Mouse (Mus musculus) erythroid progenitor cell, adult 5-6 weeks (primary cell): ENCODE measurements around the gene Gm6525. TPM values are rescaled to one million over a fixed set of nuclear protein-coding genes. Genes with fewer than 3 reads are reported as not detected.

Source experiments
- ATAC-seq: replicated peaks from 2 replicates; pipeline ENCODE4 v1.8.0; 2016; ENCODE audit warnings: moderate number of reproducible peaks, mild to moderate bottlenecking, moderate TSS enrichment, inconsistent platforms; ENCODE audit not compliant: poor library complexity, low FRiP score, severe bottlenecking
- total RNA-seq, 2 experiments: library from RNA; stranded (forward) in 1 of 2; stranded (reverse) in 1 of 2; fragments of 150-400 nt in 1 of 2; fragments of 186-747, 209-891 nt in 1 of 2; gene quantifications; 2 replicates each; pipeline versions ENCODE4 v1.2.3 to v1.2.4; 2015 to 2017; ENCODE audit warnings: low replicate concordance in 2 of 2

The Gm6525 gene
- total RNA-seq, 2 experiments from 2014 or later = not detected

DNA sequence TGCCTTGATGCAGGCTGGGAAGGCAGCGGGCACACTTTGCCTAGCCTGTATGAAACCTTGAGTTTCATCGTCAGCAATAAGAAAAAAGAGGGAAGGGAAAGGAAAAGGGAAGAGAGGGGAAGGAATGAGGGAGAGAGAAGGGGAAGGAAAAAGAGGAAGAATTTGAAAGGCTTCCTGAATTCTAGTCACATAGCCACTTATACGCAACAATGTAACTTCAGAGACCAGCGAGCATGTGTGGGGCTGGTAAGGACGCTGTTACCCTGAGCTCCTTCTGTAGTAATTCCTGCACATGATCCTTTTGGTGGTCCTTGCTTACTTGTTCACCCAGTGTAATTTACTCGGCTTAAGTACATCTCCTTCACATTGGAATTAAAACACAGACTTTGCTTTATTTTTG lies 5.0 kb upstream of the Gm6525 start:
- no peak for ATAC-seq

DNA sequence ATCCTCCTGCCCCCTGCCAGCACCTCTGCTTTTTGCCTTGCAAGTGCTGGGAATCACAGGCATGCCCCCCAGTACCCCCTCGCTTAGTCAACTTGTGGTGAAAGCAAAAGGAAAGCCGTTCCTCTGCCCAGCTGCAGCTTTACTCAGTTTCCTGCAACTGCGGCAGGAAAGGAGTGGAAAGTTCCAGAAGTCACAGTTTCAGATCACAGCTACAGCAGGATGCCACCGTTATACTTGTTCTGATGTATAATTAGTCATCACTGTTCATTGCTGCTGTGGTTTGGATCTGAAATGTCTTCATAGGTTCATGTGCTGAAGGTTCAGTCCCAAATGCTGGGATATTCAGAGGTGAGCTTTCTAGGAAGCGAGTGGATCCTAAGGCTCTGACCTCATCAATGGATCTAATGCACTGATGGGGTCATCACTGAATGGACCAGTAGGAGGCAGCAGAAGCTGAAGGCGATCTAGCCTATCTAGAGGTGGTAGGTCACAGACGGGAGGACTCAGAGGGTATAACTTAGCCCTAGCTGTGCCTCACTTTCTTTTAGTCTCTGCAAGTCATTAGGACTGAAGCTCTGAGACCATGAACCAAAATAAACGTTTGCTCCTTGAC lies 4.4 kb upstream of the Gm6525 start:
- no peak for ATAC-seq

DNA sequence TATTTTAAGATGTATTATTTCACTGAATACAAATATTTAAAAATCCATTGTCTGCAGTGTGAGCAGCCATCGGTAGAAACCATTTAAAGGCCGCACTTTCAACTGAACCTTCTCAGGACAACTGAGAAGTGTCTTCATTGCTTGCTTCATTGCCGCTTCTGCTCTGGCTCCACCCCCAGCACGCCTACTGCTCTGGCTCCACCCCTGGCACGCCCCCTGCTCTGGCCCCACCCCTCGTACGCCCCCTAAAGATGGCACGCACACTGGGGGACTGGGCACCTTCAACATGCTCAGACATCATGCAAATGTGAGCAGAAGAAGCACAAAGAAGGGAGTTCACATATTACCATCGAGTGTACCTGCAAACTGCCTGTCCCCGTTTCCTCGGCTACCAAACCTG lies 1.5 kb upstream of the Gm6525 start:
- no peak for ATAC-seq

DNA sequence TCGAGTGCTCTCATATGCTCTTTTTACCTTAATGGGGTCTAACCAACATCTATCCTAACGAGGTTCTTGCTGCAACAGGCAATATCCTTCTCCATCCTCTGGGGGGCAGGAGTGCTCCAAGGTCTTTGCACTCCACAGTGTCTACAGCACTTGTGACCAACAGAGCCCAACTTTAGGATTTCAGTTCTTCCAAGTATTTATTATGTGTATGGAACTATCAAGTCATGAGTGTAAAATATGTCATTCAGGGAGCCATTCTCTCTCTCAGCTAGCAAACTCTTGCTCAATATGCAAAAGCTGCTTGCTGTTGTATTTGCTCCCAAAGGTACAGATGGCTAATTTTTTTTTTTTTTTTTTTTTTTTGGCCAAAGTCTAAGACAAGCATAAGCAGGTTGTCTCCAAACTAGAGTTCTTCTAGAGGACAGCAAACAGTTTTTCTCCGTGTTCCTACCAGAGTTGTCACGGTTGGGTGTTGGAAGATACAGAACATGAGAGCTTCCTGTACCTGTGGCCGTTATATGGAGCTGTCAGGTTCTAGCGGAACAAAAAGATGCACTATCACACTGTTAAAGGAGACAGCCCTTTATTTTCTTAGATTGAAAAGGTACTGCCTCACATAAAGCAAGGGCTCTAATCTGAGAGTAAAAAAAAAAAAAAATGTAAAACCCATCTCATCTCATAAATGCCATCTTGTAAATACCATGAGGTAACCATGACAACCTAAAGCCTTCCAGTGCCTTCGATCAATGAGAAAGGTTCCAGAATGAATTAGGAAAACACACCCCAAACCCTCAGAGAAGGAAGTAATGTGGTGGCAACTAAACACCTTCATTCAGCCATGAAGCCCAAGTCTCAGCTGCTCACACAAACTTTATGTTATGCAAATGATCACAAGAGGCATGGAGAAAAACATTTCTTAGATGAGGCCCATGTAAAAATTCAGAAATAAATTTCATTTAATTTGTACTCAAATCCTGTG lies 1.7 kb downstream of the Gm6525 start:
- 0 out of 2 replicates have a peak, but pooled peaks have one; percentile 42 for ATAC-seq

DNA sequence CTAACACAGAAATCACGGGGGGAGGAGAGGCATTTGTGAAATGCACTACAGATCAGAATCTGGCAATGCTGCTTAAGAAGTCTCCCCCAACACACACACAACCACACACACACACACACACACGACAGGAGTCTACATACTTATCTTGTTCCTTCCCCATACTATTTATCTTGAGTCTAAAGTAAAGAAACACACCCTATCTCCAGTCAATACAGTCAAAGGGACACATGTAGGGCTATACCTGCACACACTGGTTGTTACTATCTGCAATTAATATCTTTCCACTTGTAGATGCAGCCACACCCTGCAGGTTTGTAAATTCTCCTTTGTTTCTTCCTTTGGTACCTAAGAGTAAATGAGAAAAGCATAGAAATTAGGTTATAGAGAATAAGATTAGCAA lies 3.9 kb downstream of the Gm6525 start:
- ATAC-seq = no peak

DNA sequence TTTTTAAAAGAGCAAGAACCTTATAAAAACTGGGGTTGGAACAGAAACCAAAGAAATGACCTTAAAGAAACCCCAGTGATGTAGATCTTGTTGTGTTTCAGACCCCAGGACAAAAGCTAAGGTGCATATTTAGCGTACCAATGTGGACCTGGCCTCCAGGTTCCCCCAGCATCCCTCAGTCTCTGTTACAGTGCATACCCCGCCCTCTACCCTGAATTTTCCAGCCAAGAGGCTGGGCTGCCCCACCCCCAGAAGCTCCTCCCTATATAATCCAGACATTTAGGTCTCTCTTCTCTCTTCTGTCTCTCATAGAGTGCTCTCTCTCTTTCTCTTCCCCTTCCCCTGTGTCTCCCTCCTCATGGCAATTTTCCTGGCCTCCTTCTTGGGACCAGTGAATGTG lies 6.4 kb downstream of the Gm6525 start:
- no peak for ATAC-seq

DNA sequence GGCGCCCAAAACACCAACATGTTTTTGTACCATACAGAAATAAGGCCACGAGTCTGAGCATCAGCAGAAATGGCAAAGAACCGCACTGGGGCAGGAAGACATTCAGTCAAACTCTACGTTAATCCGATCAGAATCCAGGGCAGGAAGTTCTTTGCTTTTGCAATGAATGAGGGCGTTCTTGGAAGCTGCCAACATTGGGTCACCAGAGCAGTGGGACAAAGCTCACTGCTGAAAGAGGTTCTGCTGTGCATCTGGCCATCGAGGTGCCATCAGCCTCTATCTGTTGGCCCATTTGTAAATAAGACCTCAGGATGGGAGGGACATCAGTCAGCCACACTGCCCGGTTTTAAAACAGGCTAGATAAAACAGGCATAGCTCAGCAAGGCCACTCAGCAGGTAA lies 7.2 kb downstream of the Gm6525 start:
- ATAC-seq = no peak

DNA sequence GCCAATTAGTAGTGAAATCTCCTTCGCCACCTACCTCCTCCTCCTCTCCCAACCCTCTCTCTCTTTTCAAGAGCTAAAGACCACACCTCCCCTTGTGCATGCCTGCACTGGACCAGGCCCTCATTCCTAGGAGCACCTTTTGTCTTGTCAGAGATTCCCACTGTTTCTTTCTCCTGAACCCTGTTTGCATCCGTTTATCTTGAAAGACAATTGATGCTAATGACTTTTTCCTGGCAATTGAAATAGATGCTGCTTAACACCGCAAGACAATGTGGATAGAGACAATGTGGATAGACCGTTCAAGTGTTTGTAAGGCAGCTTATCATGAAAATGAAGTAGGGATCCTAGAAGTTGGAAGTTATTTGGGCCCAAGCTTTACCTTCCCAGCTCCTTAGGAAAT lies 7.8 kb downstream of the Gm6525 start:
- ATAC-seq = no peak

DNA sequence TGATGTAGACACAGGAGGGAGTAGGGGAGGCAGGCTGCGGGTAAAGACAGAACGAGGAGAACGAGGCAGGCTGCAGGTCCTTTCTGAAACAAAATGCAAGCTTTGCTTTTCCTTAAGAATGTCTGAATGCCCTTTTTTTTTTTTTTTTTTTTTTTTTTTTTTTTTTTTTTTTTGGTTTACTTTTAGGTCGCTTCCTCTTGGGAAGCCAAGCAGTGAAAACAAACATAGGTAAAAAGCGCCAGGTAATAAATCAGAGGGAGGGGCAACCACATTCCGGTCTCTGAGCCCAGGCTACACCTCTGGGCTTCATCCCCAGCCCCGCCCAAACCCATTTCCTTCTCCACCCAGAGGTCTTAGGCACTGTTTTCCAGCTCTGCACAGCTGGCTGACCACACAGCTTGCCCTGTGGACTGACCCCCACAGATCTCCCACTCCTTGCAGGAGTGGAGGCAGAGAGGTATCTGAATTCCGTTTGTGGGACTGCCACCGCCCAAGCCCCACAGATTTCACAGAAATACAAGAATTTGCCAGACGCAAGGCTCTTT lies 15.8 kb downstream of the Gm6525 start:
- no peak for ATAC-seq

DNA sequence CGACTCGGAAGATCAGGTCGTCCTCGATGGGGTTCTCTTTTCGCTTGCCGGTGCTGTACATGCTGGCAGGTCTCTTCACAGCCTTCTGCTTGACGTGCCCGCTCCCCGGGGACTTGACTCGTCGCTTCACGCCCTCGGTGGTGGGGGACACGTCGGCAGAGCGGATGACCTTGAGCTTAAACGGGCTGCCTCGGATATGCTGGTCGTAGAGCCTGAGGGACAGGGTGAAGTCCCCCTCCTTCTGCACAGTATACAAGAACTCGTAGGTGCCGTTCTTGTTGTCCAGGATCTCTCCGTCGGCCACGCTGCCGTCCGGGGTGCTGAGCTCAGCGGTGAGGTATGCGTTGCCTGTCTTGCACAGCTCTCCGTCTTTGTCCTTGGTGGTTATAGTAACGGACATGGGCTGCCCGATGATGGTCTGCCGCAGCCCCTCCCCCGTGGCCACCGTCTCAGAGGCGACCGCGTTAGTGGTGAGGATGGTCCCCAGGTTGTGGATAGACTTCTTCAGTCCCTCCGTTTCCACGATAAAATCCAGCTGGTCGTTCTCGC lies 16.7 kb downstream of the Gm6525 start:
- no peak for ATAC-seq

DNA sequence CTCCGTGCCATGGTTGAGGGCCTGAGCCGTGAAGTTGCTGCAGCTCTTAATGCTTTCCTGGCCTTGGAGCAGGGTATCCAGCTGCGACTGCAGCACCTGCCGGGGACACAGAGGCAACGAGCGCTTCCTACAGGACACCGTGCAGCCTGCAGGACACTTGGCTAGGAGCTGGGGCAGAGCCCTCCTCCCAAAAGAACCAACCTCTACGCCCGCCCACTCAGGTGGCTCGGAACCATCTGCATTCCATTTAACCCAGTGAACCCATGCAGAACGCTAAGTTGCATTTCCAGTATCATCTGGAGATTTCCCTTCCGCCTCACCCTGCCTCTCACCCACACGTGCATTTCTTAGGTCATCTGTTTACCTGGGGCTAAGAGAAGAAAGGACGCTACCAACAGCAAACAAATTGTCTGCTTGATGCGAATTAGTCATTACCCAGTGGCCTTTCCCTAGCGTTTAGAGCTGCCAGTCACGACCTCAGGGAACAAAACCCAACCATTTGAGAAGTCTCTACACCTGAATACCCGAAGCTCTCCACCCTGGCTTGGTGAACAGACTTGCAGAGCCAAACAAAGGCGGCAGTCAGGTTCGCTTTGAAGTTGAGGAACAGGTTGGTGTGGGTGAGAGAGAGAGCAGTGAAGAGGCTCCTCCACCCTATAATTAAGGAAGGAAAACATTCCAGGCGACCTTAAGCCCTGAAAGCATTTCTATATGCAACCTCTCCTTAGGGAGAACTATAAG lies 17.4 kb downstream of the Gm6525 start:
- no peak for ATAC-seq

DNA sequence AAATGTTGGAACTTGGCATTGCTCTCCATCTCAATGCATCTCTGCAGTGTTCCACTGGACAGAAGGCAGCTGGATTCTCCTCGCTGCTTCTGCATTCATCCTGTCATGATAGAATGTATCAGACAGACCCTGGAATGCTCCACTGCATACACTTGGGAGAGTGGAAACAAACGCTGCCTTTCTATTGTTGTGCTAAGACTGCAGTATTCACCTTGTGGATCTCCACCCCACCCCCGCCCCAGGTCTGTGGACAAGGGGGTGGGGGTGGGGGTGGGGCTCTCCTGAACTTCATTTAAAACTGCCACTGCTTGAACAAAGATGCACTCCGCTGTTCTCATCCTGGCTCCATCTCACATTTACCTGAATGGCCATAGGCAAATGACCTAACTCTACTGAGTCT lies 20.0 kb downstream of the Gm6525 start:
- no peak for ATAC-seq

DNA sequence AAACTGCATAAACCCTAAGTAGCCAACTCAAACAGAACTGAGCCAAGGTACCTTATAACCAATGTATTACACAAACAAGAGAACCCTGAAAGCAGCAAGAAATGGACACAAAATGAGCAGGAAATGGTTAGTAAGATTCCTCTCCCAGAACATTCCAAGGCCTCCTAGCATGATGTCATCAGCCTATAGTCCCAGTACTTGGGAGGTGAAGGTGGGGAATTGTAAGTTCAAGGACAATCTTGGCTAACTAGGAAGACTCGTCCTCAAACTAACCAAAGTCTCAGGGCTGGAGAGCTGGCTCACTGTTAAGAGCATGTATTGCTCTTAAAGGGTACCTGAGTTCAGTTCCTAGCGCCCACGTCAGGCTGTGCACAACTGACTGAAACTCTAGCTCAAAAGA lies 24.3 kb downstream of the Gm6525 start:
- no peak for ATAC-seq

DNA sequence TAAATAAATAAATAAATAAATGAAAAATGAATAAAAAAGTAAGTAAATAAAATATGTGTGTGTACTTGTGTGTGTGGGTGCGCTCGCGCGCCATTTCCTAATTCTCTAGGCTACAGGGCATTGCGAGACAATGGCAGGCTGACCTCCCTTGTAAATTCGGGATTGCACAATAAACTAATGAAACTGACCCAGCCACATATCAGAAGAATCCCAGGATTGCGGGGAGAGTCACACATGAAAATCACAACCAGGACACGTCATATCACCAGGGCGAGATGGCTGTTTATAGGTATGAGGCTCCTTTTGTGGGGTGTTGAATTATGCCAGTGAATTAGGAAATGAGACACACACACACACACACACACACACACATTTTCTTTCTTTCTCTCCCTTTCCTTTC lies 25.6 kb downstream of the Gm6525 start:
- no peak for ATAC-seq

DNA sequence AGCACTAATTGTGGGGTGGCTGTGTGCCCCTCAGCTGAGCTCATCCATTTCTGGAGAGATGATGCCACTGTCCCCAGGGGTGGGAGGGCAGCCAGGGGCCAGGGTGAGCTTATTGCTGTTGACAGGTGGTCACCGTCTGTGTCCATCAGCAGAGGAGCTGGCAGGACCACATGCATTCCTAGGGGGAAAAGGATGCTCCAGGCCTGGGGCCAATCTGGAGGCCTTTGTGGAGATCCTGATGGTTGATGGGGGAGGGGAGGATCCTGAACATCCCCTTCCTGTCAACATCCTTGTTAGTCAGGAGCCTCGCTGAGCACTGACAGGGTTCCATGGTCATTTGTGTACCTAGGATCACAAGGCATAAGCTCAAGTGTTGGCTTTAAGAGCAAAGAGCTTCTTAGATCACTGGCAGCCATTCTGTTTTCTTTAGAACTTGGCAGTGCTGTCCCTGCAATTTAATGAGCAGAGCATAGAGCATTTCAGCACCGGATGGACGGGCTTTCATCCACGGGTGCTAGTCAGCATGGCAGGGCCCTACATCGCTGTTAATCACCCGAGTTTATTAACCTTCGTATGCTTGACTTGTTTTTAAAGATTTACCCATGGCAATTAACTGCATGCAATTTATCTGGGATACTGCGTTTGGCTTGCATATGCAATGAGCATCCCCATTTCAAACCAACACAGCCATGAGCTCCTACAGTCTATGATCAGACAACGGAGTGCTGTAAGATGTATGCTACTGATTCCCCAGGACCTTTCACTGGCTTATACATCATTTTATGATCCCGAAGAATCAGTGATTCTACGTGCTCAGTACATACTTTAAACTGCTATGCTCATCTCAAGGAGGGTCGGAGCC lies 26.9 kb downstream of the Gm6525 start:
- ATAC-seq = no peak

DNA sequence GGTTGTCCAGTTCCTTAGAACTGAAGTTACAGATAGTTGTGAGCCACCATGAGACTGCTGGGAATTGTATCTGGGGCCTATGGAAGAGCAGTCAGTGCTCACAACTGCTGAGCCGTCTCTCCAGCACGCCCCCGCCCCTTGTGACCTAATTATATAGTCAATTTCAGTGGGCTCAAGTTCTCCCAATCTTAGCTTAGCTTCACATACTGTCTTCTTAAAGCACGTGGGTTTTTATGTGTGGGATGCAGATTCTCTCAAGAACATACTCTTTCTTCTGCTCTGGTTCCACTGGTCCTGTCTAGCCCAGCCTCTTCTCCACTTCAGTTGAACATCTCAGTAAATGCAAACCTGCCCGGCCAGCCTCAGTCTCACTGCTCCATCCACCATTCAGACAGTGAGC lies 30.7 kb downstream of the Gm6525 start:
- no peak for ATAC-seq

DNA sequence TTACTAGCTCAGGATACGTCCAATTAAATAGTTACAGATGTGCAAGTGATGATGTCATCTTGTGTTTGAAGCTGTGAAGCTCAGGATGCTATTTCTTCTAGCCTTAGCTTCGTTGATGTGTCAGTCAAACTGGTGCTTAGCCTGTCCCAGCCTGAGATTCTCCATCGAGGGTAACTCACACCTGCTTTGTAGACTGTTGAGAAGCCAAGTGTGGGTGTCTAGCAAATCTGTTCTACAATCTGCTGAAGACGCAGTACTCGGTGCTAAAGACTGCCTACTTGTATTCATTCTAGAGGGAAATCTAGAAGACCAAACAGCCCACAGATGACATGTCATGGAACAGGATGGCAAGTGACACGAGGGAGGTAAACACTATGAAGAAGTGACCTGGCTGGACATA lies 31.7 kb downstream of the Gm6525 start:
- no peak for ATAC-seq

DNA sequence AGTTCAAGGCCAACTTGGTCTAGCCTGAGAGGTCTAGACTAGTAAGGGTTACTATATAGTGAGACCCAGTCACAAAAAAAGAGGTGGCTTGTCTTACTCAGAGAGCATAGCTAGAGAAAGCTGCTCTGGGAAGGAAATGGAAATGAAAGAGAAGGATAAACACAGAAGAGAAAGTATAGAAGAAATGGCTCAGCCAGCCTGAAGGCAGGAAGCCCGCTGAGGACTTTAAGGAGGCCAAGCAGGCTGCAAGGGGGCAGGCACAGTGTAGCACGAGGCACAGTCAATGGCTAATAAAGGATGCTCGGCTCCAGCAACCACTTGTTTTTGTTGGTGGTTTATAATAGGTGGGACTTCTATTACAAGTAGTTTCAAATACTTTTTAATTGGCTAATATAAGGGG lies 32.2 kb downstream of the Gm6525 start:
- ATAC-seq = no peak

DNA sequence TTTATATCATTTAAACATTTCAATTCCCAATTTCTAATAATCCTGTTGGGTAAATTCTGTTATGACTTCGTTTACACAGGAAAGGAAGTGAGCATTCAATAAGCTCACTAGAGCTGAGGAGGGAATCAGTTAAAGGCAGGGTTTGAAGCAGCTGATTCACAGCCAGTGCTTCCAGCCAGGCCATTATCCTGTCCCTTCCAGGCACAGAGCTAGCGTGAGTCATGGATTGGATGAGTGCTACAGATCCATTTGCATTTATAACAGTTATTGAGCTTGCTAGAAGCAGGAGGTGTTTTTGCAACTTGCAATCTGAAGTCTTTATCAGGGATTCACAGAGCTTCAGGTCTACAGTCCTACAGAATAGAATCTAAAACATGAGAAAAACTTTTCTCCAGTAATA lies 33.5 kb downstream of the Gm6525 start:
- ATAC-seq = no peak
